Mouse (Mus musculus): ENCODE results near the gene Tbc1d9. TPM values are rescaled to one million over a fixed set of nuclear protein-coding genes. Genes with fewer than 3 reads are reported as not detected.

Tbc1d9 gene
- polyA plus RNA-seq, 1 experiment from 2014 or later: 17.1 TPM

- no peaks in the 10 kb centered on the region for H3K4me1 ChIP-seq (ENCODE audit: control insufficient read depth, insufficient read depth, low read length)
- H3K36me3 ChIP-seq (ENCODE audit: control insufficient read depth, insufficient read depth, low read length): no peaks in the 10 kb centered on the region
- no peaks in the 10 kb centered on the region for H3K9me3 ChIP-seq (ENCODE audit: control insufficient read depth, low read length)
- no peak overlapping the region for H3K9ac ChIP-seq (ENCODE audit: low read length)
- H3K4me2 ChIP-seq (ENCODE audit: low read depth): no peak overlapping the region
- no peak overlapping the region for H3K4me3 ChIP-seq (ENCODE audit: low read depth, low read length)
- 66% methylated on average over 4 of the region's 4 CpGs for WGBS
- DNase-seq (ENCODE audit: low spot score) (no peak), ATAC-seq (ENCODE audit: insufficient read depth, low FRiP score, low TSS enrichment) (no peak)
- H3K27me3 ChIP-seq (ENCODE audit: control insufficient read depth, insufficient read depth, low read length): no peaks in the 10 kb centered on the region
- H3K27ac ChIP-seq (ENCODE audit: low read depth, low read length): no peak overlapping the region
These were observed 12.7 kb upstream of the Tbc1d9 start for GRCm38 (mm10) chr8:83152470-83152869.

GRCm38 (mm10) chr8:83155110-83155509 is 10.0 kb upstream of the Tbc1d9 start:
- Histone ChIP-seq H3K4me1 (ENCODE audit: control insufficient read depth, insufficient read depth, low read length) (no peaks in the 10 kb centered on the region), H3K4me2 (ENCODE audit: low read depth) (no peak overlapping the region), H3K27ac (ENCODE audit: low read depth, low read length) (no peak overlapping the region), H3K27me3 (ENCODE audit: control insufficient read depth, insufficient read depth, low read length) (no peaks in the 10 kb centered on the region), H3K36me3 (ENCODE audit: control insufficient read depth, insufficient read depth, low read length) (no peaks in the 10 kb centered on the region), H3K9ac (ENCODE audit: low read length) (no peak overlapping the region), H3K9me3 (ENCODE audit: control insufficient read depth, low read length) (no peaks in the 10 kb centered on the region), H3K4me3 (ENCODE audit: low read depth, low read length) (no peak overlapping the region)
- no peak for DNase-seq (ENCODE audit: low spot score)
- ATAC-seq (ENCODE audit: insufficient read depth, low FRiP score, low TSS enrichment): no peak
- WGBS: 37% methylated on average over 4 of the region's 4 CpGs

DNA sequence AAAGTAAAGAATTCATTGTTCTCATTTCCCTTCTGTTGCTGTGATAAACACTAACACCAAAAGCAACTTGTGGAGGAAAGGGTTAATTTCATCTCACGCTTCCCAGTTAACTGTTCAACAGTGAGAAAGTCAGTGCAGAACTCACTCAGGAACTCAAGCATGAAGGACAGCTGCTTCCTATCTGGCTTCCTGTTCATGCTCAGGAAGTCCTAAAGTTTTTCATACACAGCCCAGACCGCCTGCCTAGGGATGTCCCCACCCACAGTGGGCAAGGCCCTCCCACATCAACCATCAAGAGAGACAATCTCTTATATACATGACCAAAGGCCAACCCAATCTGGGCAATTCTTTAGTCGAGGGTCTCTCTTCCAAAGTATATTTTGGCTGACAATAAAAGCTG is 6.2 kb upstream of the Tbc1d9 start:
- no peak overlapping the region for H3K4me3 ChIP-seq (ENCODE audit: low read depth, low read length)
- no peak overlapping the region for H3K27ac ChIP-seq (ENCODE audit: low read depth, low read length)
- ATAC-seq (ENCODE audit: insufficient read depth, low FRiP score, low TSS enrichment) (no peak), DNase-seq (ENCODE audit: low spot score) (no peak)
- 65% methylated on average over 3 of the region's 3 CpGs for WGBS
- H3K4me1 ChIP-seq (ENCODE audit: control insufficient read depth, insufficient read depth, low read length): no peaks in the 10 kb centered on the region
- no peaks in the 10 kb centered on the region for H3K27me3 ChIP-seq (ENCODE audit: control insufficient read depth, insufficient read depth, low read length)
- no peak overlapping the region for H3K9ac ChIP-seq (ENCODE audit: low read length)
- H3K9me3 ChIP-seq (ENCODE audit: control insufficient read depth, low read length): no peaks in the 10 kb centered on the region
- no peaks in the 10 kb centered on the region for H3K36me3 ChIP-seq (ENCODE audit: control insufficient read depth, insufficient read depth, low read length)
- H3K4me2 ChIP-seq (ENCODE audit: low read depth): no peak overlapping the region

- DNase-seq (ENCODE audit: low spot score) (no peak), ATAC-seq (ENCODE audit: insufficient read depth, low FRiP score, low TSS enrichment) (no peak)
- Histone ChIP-seq H3K4me3 (ENCODE audit: low read depth, low read length) (no peak overlapping the region), H3K27me3 (ENCODE audit: control insufficient read depth, insufficient read depth, low read length) (no peaks in the 10 kb centered on the region), H3K9me3 (ENCODE audit: control insufficient read depth, low read length) (no peaks in the 10 kb centered on the region), H3K4me1 (ENCODE audit: control insufficient read depth, insufficient read depth, low read length) (no peaks in the 10 kb centered on the region), H3K4me2 (ENCODE audit: low read depth) (no peak overlapping the region), H3K27ac (ENCODE audit: low read depth, low read length) (no peak overlapping the region), H3K9ac (ENCODE audit: low read length) (no peak overlapping the region), H3K36me3 (ENCODE audit: control insufficient read depth, insufficient read depth, low read length) (no peaks in the 10 kb centered on the region)
- 59% methylated on average over 1 of the region's 1 CpGs for WGBS
These were observed 5.5 kb upstream of the Tbc1d9 start for GRCm38 (mm10) chr8:83159615-83160014.

DNA sequence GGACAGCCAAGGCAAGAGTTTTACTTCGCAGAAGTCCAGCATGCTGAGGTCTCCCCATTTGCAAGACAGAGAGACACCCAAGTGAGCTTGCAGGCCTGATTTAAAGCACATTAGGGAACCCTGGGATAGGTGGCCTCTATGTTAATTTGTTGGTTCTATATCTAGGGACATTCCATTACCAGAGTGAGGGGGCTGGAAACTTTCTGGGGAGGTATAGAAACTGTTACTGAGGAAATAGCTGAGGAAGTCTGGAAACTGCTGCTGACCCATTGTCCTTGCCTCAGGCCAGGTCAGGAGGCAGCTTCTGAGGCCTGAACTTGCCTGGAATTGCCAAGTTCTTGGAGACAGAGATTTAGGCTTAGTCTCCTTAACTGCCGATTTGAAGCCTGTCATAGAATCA is 4.5 kb upstream of the Tbc1d9 start:
- H3K27ac ChIP-seq (ENCODE audit: low read depth, low read length): no peak overlapping the region
- no peak overlapping the region for H3K4me2 ChIP-seq (ENCODE audit: low read depth)
- H3K9me3 ChIP-seq (ENCODE audit: control insufficient read depth, low read length): no peaks in the 10 kb centered on the region
- H3K36me3 ChIP-seq (ENCODE audit: control insufficient read depth, insufficient read depth, low read length): no peaks in the 10 kb centered on the region
- no peaks in the 10 kb centered on the region for H3K4me1 ChIP-seq (ENCODE audit: control insufficient read depth, insufficient read depth, low read length)
- 72% methylated on average over 2 of the region's 2 CpGs for WGBS
- no peak overlapping the region for H3K4me3 ChIP-seq (ENCODE audit: low read depth, low read length)
- DNase-seq (ENCODE audit: low spot score) (no peak), ATAC-seq (ENCODE audit: insufficient read depth, low FRiP score, low TSS enrichment) (no peak)
- no peaks in the 10 kb centered on the region for H3K27me3 ChIP-seq (ENCODE audit: control insufficient read depth, insufficient read depth, low read length)
- no peak overlapping the region for H3K9ac ChIP-seq (ENCODE audit: low read length)

GRCm38 (mm10) chr8:83165931-83166867 is 1.0 kb downstream of the Tbc1d9 start, which contains the start of gene Gm10645:
Gene Gm10645, minus strand, starts transcription at chr8:83166170.
- H3K9ac ChIP-seq (ENCODE audit: low read length): peak within 1 kb of the TSS; percentile 97

DNA sequence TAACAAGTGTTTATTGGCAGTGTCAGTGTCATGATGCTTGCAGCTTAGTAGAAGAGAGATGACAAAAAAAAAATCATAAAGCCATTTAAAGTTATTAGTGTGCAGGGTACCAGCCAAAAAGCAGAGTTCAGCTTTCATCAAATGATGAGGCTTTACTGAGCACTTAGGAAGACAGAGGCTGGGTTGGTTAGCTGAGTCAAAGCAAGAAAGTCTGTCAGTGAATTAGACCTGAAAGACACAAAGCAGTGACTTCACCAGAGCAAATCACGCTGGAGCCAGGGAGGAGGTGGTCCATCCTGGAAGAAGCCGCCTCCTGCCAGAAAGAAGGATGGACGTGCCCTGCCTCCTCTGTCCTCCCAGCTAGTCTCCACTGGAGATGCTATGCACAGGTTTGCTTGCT is 2.8 kb downstream of the Tbc1d9 start:
- Histone ChIP-seq H3K4me1 (ENCODE audit: control insufficient read depth, insufficient read depth, low read length) (no peaks in the 10 kb centered on the region; the same call in 1 of the 2 replicates), H3K9ac (ENCODE audit: low read length) (no peak overlapping the region), H3K9me3 (ENCODE audit: control insufficient read depth, low read length) (no peaks in the 10 kb centered on the region), H3K36me3 (ENCODE audit: control insufficient read depth, insufficient read depth, low read length) (no peaks in the 10 kb centered on the region), H3K27me3 (ENCODE audit: control insufficient read depth, insufficient read depth, low read length) (no peaks in the 10 kb centered on the region), H3K27ac (ENCODE audit: low read depth, low read length) (no peak overlapping the region), H3K4me3 (ENCODE audit: low read depth, low read length) (peak overlapping the region; percentile 19; the same call in 1 of the 2 replicates), H3K4me2 (ENCODE audit: low read depth) (peak overlapping the region; percentile 73)
- no peak for ATAC-seq (ENCODE audit: insufficient read depth, low FRiP score, low TSS enrichment)
- no peak for DNase-seq (ENCODE audit: low spot score)
- 35% methylated on average over 3 of the region's 3 CpGs for WGBS

More at GRCm38 (mm10) chr8:83165931-83166867, 1.0 kb downstream of the Tbc1d9 start, which contains the start of gene Gm10645:
- no peaks in the 10 kb centered on the region for H3K9me3 ChIP-seq (ENCODE audit: control insufficient read depth, low read length)
- H3K4me3 ChIP-seq (ENCODE audit: low read depth, low read length): peak within 1 kb of the TSS; percentile 76
- no peaks in the 10 kb centered on the region for H3K36me3 ChIP-seq (ENCODE audit: control insufficient read depth, insufficient read depth, low read length)
- no peak for DNase-seq (ENCODE audit: low spot score)
- WGBS: 2% methylated on average over 42 of the region's 54 CpGs
- H3K27ac ChIP-seq (ENCODE audit: low read depth, low read length): peak within 1 kb of the TSS; percentile 92
- H3K4me1 ChIP-seq (ENCODE audit: control insufficient read depth, insufficient read depth, low read length): no peaks in the 10 kb centered on the region; the same call in 1 of the 2 replicates
- ATAC-seq (ENCODE audit: insufficient read depth, low FRiP score, low TSS enrichment): peak; percentile 78
- H3K4me2 ChIP-seq (ENCODE audit: low read depth): peak within 1 kb of the TSS; percentile 73
- no peaks in the 10 kb centered on the region for H3K27me3 ChIP-seq (ENCODE audit: control insufficient read depth, insufficient read depth, low read length)

DNA sequence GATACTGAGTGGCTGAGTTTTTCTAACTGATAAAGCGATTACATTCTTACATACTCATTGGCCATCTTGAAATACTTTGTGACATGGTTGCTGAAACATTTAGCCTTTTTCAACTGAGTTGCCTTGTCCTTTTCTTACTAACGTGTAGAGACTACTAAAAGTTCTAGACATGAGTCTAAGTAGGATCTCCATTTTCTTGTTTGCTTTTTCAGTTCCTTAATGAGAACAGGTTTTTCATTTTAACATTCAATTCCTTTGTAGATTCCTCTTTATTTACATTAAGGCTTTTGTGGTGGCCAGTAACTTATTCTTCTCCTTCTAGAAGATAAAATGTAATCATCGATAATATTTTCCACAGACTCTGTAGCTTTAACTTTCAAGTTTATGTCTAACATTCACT is 4.0 kb downstream of the Tbc1d9 start:
- H3K27me3 ChIP-seq (ENCODE audit: control insufficient read depth, insufficient read depth, low read length): no peaks in the 10 kb centered on the region
- H3K9ac ChIP-seq (ENCODE audit: low read length): no peak overlapping the region
- no peaks in the 10 kb centered on the region for H3K9me3 ChIP-seq (ENCODE audit: control insufficient read depth, low read length)
- DNase-seq (ENCODE audit: low spot score) (no peak), ATAC-seq (ENCODE audit: insufficient read depth, low FRiP score, low TSS enrichment) (no peak)
- no peak overlapping the region for H3K27ac ChIP-seq (ENCODE audit: low read depth, low read length)
- no peaks in the 10 kb centered on the region for H3K36me3 ChIP-seq (ENCODE audit: control insufficient read depth, insufficient read depth, low read length)
- H3K4me3 ChIP-seq (ENCODE audit: low read depth, low read length): no peak overlapping the region
- H3K4me1 ChIP-seq (ENCODE audit: control insufficient read depth, insufficient read depth, low read length): no peaks in the 10 kb centered on the region; the same call in 1 of the 2 replicates
- no peak overlapping the region for H3K4me2 ChIP-seq (ENCODE audit: low read depth)
- WGBS: 90% methylated on average over 3 of the region's 3 CpGs

- Histone ChIP-seq H3K9ac (ENCODE audit: low read length) (no peak overlapping the region), H3K4me1 (ENCODE audit: control insufficient read depth, insufficient read depth, low read length) (no peaks in the 10 kb centered on the region; the same call in 1 of the 2 replicates), H3K4me2 (ENCODE audit: low read depth) (no peak overlapping the region), H3K27ac (ENCODE audit: low read depth, low read length) (no peak overlapping the region), H3K36me3 (ENCODE audit: control insufficient read depth, insufficient read depth, low read length) (no peaks in the 10 kb centered on the region), H3K4me3 (ENCODE audit: low read depth, low read length) (no peak overlapping the region), H3K9me3 (ENCODE audit: control insufficient read depth, low read length) (no peaks in the 10 kb centered on the region), H3K27me3 (ENCODE audit: control insufficient read depth, insufficient read depth, low read length) (no peaks in the 10 kb centered on the region)
- no peak for DNase-seq (ENCODE audit: low spot score)
- no peak for ATAC-seq (ENCODE audit: insufficient read depth, low FRiP score, low TSS enrichment)
- 88% methylated on average over 2 of the region's 2 CpGs for WGBS
These were observed 4.6 kb downstream of the Tbc1d9 start for GRCm38 (mm10) chr8:83169709-83170108.
